Mouse (Mus musculus) stomach, postnatal 0 days (tissue): ENCODE measurements around the gene Ralgds. TPM values are rescaled to one million over a fixed set of nuclear protein-coding genes. Genes with fewer than 3 reads are reported as not detected.

Source experiments
- ATAC-seq: fragments of 200-750 bp; cut with Nextera tagmentation; 2 replicates; pipeline ENCODE4 v1.8.0; 2017; ENCODE audit not compliant: low FRiP score, low TSS enrichment
- DNase-seq: peaks from one replicate; pipeline ENCODE4 v3.0.0-alpha.2; 2016; ENCODE audit warnings: low spot score
- H3K27ac ChIP-seq: fragments of 300-500 bp; sonication (generic); replicated peaks from 2 replicates; pipeline ENCODE4 v1.5.1; 2014; ENCODE audit warnings: mild to moderate bottlenecking, control low read depth
- H3K27me3 ChIP-seq: fragments of 300-500 bp; sonication (generic); 2 replicates; pipeline ENCODE4 v1.6.1; 2014; ENCODE audit warnings: low read length; ENCODE audit not compliant: control insufficient read depth, insufficient read depth
- H3K36me3 ChIP-seq: fragments of 300-500 bp; sonication (generic); 2 replicates; pipeline ENCODE4 v1.6.1; 2014; ENCODE audit warnings: low read length, mixed read lengths; ENCODE audit not compliant: control insufficient read depth, insufficient read depth
- H3K4me1 ChIP-seq: fragments of 300-500 bp; sonication (generic); replicated peaks from 2 replicates; pipeline ENCODE4 v1.6.1; 2014; ENCODE audit warnings: antibody characterized with exemption; ENCODE audit not compliant: control insufficient read depth, insufficient read depth
- H3K4me2 ChIP-seq: fragments of 300-500 bp; sonication (generic); replicated peaks from 2 replicates; pipeline ENCODE4 v1.6.1; 2014; ENCODE audit warnings: low read depth, mild to moderate bottlenecking, control low read depth, moderate library complexity
- H3K4me3 ChIP-seq: fragments of 300-500 bp; sonication (generic); 2 replicates; pipeline ENCODE4 v1.5.1; 2014; ENCODE audit warnings: low read depth, low read length, control low read depth
- H3K9ac ChIP-seq: fragments of 300-500 bp; sonication (generic); 2 replicates; pipeline ENCODE4 v1.6.1; 2014; ENCODE audit warnings: mild to moderate bottlenecking, low read length, control low read depth, mixed read lengths
- H3K9me3 ChIP-seq: fragments of 300-500 bp; sonication (generic); 2 replicates; pipeline ENCODE4 v1.6.1; 2016; ENCODE audit warnings: low read length; ENCODE audit not compliant: control insufficient read depth
- CTCF ChIP-seq: IDR thresholded peaks from 2 replicates; pipeline ENCODE4 v1.5.1; 2016; ENCODE audit warnings: antibody characterized with exemption, low read depth, mild to moderate bottlenecking, moderate library complexity
- EP300 ChIP-seq: optimal IDR thresholded peaks from 2 replicates; pipeline ENCODE3; 2016; ENCODE audit warnings: antibody characterized with exemption
- WGBS: fragments of 180-500 bp; shearing (Covaris S2); extraction: QIAGEN DNeasy Blood & Tissue Kit; methylation state at CpG from one replicate; pipeline ENCODE4 v1.1.7; 2014; 5-methylcytosine and 5-hydroxymethylcytosine counted together
- polyA plus RNA-seq: library from polyadenylated mRNA; unstranded; fragments of >200 nt; fragmentation: Nextera tagmentation; extraction: Ambion mirVana; gene quantifications from 2 replicates; pipeline ENCODE4 v1.2.1, GENCODE M21; 2015

The Ralgds gene
- polyA plus RNA-seq, 1 experiment from 2014 or later: 23.9 TPM

- no peak for ATAC-seq
- Histone ChIP-seq H3K4me1 (peaks cover 17% of the 10 kb centered on the region), H3K9me3 (no peaks in the 10 kb centered on the region), H3K27ac (peak overlapping the region; percentile 69), H3K4me3 (no peak overlapping the region), H3K27me3 (no peaks in the 10 kb centered on the region), H3K36me3 (peaks cover 16% of the 10 kb centered on the region), H3K9ac (peak overlapping the region; percentile 43; the same call in 1 of the 2 replicates), H3K4me2 (no peak overlapping the region)
- WGBS: 62% methylated on average over 2 of the region's 2 CpGs
- TF ChIP-seq CTCF (no peak), EP300 (no peak)
- DNase-seq: no peak
Measured at GRCm38 (mm10) chr2:28539949-28540348, 27.0 kb downstream of the Ralgds start.

- H3K4me1 ChIP-seq: peaks cover 17% of the 10 kb centered on the region
- ATAC-seq: no peak
- WGBS: 82% methylated on average over 8 of the region's 8 CpGs
Measured at GRCm38 (mm10) chr2:28540587-28541227, 27.8 kb downstream of the Ralgds start.

DNA sequence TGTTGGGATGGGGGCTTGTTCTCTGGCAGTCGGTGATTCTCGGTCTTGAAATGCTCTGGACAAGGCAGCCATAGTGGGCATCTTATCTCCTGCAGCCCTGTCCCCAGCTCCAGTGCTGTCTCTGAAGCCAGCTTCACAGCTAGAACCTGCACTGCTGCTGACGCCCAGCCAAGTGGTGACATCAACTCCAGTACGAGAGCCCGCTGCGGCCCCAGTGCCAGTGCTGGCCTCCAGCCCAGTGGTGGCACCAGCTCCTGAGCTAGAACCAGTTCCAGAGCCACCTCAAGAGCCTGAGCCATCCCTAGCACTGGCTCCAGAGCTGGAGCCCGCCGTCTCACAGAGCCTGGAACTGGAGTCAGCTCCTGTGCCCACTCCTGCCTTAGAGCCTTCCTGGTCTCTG is 31.0 kb downstream of the Ralgds start:
- no peaks in the 10 kb centered on the region for H3K9me3 ChIP-seq
- H3K9ac ChIP-seq: no peak overlapping the region
- TF ChIP-seq EP300: no peak
- no peak for TF ChIP-seq CTCF
- H3K27me3 ChIP-seq: no peaks in the 10 kb centered on the region
- no peak for DNase-seq
- no peak overlapping the region for H3K4me2 ChIP-seq
- H3K27ac ChIP-seq: no peak overlapping the region
- WGBS: 81% methylated on average over 8 of the region's 8 CpGs
- H3K4me1 ChIP-seq: peaks cover 9% of the 10 kb centered on the region
- no peak for ATAC-seq
- H3K36me3 ChIP-seq: peaks cover 29% of the 10 kb centered on the region
- H3K4me3 ChIP-seq: no peak overlapping the region

More at GRCm38 (mm10) chr2:28540587-28541227, 27.8 kb downstream of the Ralgds start:
- no peak overlapping the region for H3K9ac ChIP-seq
- no peaks in the 10 kb centered on the region for H3K9me3 ChIP-seq
- H3K27ac ChIP-seq: peak overlapping the region; percentile 69; the same call in 1 of the 2 replicates
- DNase-seq: no peak
- H3K4me3 ChIP-seq: no peak overlapping the region
- peaks cover 21% of the 10 kb centered on the region for H3K36me3 ChIP-seq
- no peak overlapping the region for H3K4me2 ChIP-seq
- H3K27me3 ChIP-seq: no peaks in the 10 kb centered on the region
- TF ChIP-seq EP300 (no peak), CTCF (no peak)

- H3K27me3 ChIP-seq: no peaks in the 10 kb centered on the region
- DNase-seq (no peak), ATAC-seq (no peak)
- no peaks in the 10 kb centered on the region for H3K9me3 ChIP-seq
- TF ChIP-seq EP300: no peak
- TF ChIP-seq CTCF: no peak
- no peak overlapping the region for H3K9ac ChIP-seq
- no peak overlapping the region for H3K4me2 ChIP-seq
- no peak overlapping the region for H3K27ac ChIP-seq
- no peaks in the 10 kb centered on the region for H3K4me1 ChIP-seq
- no peak overlapping the region for H3K4me3 ChIP-seq
- peaks cover 46% of the 10 kb centered on the region for H3K36me3 ChIP-seq
Measured at GRCm38 (mm10) chr2:28545976-28546375, 33.1 kb downstream of the Ralgds start.

- no peaks in the 10 kb centered on the region for H3K27me3 ChIP-seq
- H3K4me3 ChIP-seq: no peak overlapping the region
- H3K36me3 ChIP-seq: peaks cover 48% of the 10 kb centered on the region
- ATAC-seq (no peak), DNase-seq (no peak)
- 77% methylated on average over 6 of the region's 6 CpGs for WGBS
- H3K4me1 ChIP-seq: no peaks in the 10 kb centered on the region
- H3K9ac ChIP-seq: no peak overlapping the region
- H3K27ac ChIP-seq: no peak overlapping the region
- TF ChIP-seq EP300 (no peak), CTCF (no peak)
- no peaks in the 10 kb centered on the region for H3K9me3 ChIP-seq
- no peak overlapping the region for H3K4me2 ChIP-seq
Measured at GRCm38 (mm10) chr2:28546560-28546959, 33.6 kb downstream of the Ralgds start.

GRCm38 (mm10) chr2:28547237-28548172 is 34.6 kb downstream of the Ralgds start:
- TF ChIP-seq EP300: no peak
- TF ChIP-seq CTCF: peak; percentile 99
- no peak overlapping the region for H3K27ac ChIP-seq
- H3K4me1 ChIP-seq: no peaks in the 10 kb centered on the region
- H3K4me2 ChIP-seq: no peak overlapping the region
- 46% methylated on average over 11 of the region's 11 CpGs for WGBS
- no peak overlapping the region for H3K4me3 ChIP-seq
- no peaks in the 10 kb centered on the region for H3K27me3 ChIP-seq
- peaks cover 53% of the 10 kb centered on the region for H3K36me3 ChIP-seq
- no peak overlapping the region for H3K9ac ChIP-seq
- peak; percentile 89 for DNase-seq
- no peaks in the 10 kb centered on the region for H3K9me3 ChIP-seq
- peak; percentile 67 for ATAC-seq
